Mouse (Mus musculus) B cell, adult 2 months (primary cell): ENCODE data around the gene Ahnak.
"Not testable (repeated sequence)": the region's sequence is repeated elsewhere in the genome, so short reads cannot be mapped to it uniquely, and the experiment has no call there.

Experiments
- DNase-seq, 2 experiments: peaks; one replicate each; pipeline ENCODE4 v3.0.0; 2022

Ahnak gene

GRCm38 (mm10) chr19:9044291-9044690 is 55.2 kb downstream of the Ahnak start:
- DNase-seq = no peak

- DNase-seq = no peak
Observed at GRCm38 (mm10) chr19:9047207-9047945, 58.3 kb downstream of the Ahnak start.

GRCm38 (mm10) chr19:9047946-9048387 is 58.9 kb downstream of the Ahnak start:
- no peak for DNase-seq

GRCm38 (mm10) chr19:9048981-9049687 is 60.0 kb downstream of the Ahnak start:
- DNase-seq = no peak

- DNase-seq = no peak
Observed at GRCm38 (mm10) chr19:9050294-9051229, 61.5 kb downstream of the Ahnak start.

- not testable (repeated sequence) for DNase-seq
Observed at GRCm38 (mm10) chr19:9051985-9052384, 62.9 kb downstream of the Ahnak start.

GRCm38 (mm10) chr19:9052803-9053431 is 63.8 kb downstream of the Ahnak start:
- DNase-seq = no peak

GRCm38 (mm10) chr19:9055153-9055552 is 66.1 kb downstream of the Ahnak start:
- DNase-seq = peak; percentile 53 to 56

- no peak for DNase-seq
Observed at GRCm38 (mm10) chr19:9055703-9056355, 66.7 kb downstream of the Ahnak start.

- no peak for DNase-seq
Observed at GRCm38 (mm10) chr19:9057679-9058078, 68.6 kb downstream of the Ahnak start.

GRCm38 (mm10) chr19:9058331-9058884 is 69.3 kb downstream of the Ahnak start:
- no peak for DNase-seq

GRCm38 (mm10) chr19:9058944-9059343 is 69.9 kb downstream of the Ahnak start:
- no peak for DNase-seq

GRCm38 (mm10) chr19:9059391-9059790 is 70.3 kb downstream of the Ahnak start:
- no peak for DNase-seq

GRCm38 (mm10) chr19:9060103-9060502 is 71.0 kb downstream of the Ahnak start:
- DNase-seq = no peak

- DNase-seq = no peak
Observed at GRCm38 (mm10) chr19:9061221-9061893, 72.3 kb downstream of the Ahnak start.

- no peak for DNase-seq
Observed at GRCm38 (mm10) chr19:9062822-9063221, 73.7 kb downstream of the Ahnak start.

- no peak for DNase-seq
Observed at GRCm38 (mm10) chr19:9063831-9064230, 74.7 kb downstream of the Ahnak start.

GRCm38 (mm10) chr19:9065621-9066561 is 76.8 kb downstream of the Ahnak start:
- DNase-seq = peak; percentile 28 to 31

GRCm38 (mm10) chr19:9067292-9067691 is 78.2 kb downstream of the Ahnak start:
- DNase-seq = peak; percentile 61 to 66
